Mouse (Mus musculus) erythroblast, adult 5-6 weeks (primary cell): ENCODE results near the gene Fam221b. TPM values are rescaled to one million over a fixed set of nuclear protein-coding genes. Genes with fewer than 3 reads are reported as not detected.

Experiments used
- ATAC-seq: replicated peaks from 2 replicates; pipeline ENCODE4 v1.8.0; 2016; ENCODE audit warnings: moderate number of reproducible peaks, mild to moderate bottlenecking, moderate TSS enrichment, inconsistent platforms; ENCODE audit not compliant: poor library complexity, low FRiP score, severe bottlenecking
- total RNA-seq, 2 experiments: library from RNA; stranded (forward) in 1 of 2; stranded (reverse) in 1 of 2; fragments of 150-400 nt in 1 of 2; fragments of 200-764, 138-1000 nt in 1 of 2; gene quantifications; 2 replicates each; pipeline versions ENCODE4 v1.2.3 to v1.2.4; 2015 to 2017; ENCODE audit warnings: low replicate concordance in 2 of 2

Fam221b gene
- total RNA-seq (2015; ENCODE audit: low replicate concordance) (not detected in 2 replicates), total RNA-seq (2017; ENCODE audit: low replicate concordance) (0.70 TPM in 1 of 2 replicates, not detected in the other)

- ATAC-seq = peak; percentile 96
Observed at GRCm38 (mm10) chr4:43668782-43669427, at the start of gene Fam221b, which contains the start of gene Tmem8b. Gene Fam221b (minus strand): TSS chr4:43669145. Gene Tmem8b (plus strand): TSS chr4:43668971.

GRCm38 (mm10) chr4:43713652-43714219, 44.8 kb upstream of the Fam221b start:
- no peak for ATAC-seq

- no peak for ATAC-seq
Observed at GRCm38 (mm10) chr4:43711821-43712220, 42.9 kb upstream of the Fam221b start.

GRCm38 (mm10) chr4:43709869-43710268, 40.9 kb upstream of the Fam221b start, which contains the start of gene Olfr71:
Gene Olfr71 (minus strand): TSS chr4:43710255.
- no peak for ATAC-seq

DNA sequence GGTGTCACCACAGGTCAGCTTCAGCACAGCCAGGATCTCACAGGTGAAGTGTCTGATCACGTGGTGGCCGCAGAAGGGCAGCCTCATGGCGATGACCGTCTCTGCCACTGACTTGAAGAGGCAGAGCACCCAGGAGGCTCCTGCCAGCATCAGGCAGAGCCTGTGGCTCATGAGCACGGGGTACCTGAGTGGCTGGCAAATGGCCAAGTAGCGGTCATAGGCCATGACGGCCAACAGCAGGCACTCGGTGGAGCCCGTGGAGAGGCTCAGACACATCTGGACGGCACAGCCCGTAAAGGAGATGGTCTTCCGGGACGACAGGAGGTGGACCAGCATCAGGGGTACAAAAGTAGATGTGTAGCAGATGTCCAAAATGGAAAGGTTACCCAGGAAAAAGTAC, 37.0 kb upstream of the Fam221b start:
- ATAC-seq = no peak

- no peak for ATAC-seq
Observed at GRCm38 (mm10) chr4:43703851-43704250, 34.9 kb upstream of the Fam221b start.

DNA sequence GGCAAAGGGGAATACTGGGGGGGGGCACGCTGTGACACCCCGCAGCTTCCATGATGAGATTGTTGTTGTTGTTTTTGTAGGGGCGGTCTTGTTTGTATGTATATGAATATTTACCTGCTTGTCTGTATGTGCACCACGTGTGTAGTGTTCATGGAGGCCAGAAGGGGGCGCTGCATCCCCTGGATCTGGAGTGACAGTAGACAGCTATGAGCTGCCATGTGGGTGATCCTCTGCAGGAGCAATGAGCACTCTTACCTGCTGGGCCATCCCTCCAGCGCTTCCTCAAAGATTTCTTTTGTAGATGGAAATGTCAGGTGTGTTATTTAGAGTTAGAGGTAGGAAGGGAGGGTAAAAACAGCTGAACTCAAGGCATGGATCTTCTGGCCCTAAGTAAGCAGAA, 34.5 kb upstream of the Fam221b start:
- ATAC-seq = 0 out of 2 replicates have a peak, but pooled peaks have one; percentile 48

GRCm38 (mm10) chr4:43700707-43701106, 31.8 kb upstream of the Fam221b start, which contains the start of gene Olfr70:
Gene Olfr70 (minus strand): TSS chr4:43700807.
- no peak for ATAC-seq

GRCm38 (mm10) chr4:43696561-43696960, 27.6 kb upstream of the Fam221b start:
- no peak for ATAC-seq

DNA sequence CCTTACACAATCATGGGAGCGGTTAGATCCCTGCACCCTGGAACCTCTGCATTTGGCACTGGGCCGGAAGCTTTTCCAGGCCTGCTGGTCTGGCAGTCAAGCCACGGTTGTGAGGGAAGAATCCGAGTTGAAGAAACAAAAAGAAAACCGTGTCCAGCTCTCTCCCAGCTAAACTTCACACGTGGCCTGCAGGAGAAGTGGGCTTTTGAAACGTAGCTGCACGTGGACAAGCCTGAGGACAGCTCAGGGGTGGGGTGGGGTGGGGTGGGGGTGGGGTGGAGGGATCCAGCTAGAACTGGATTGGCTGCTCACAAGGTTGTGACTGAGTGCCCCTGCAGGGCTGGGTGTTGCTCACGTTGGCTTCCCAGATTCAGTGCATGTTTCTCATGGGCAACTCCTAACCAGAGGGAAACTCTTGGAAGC, 26.3 kb upstream of the Fam221b start:
- no peak for ATAC-seq

DNA sequence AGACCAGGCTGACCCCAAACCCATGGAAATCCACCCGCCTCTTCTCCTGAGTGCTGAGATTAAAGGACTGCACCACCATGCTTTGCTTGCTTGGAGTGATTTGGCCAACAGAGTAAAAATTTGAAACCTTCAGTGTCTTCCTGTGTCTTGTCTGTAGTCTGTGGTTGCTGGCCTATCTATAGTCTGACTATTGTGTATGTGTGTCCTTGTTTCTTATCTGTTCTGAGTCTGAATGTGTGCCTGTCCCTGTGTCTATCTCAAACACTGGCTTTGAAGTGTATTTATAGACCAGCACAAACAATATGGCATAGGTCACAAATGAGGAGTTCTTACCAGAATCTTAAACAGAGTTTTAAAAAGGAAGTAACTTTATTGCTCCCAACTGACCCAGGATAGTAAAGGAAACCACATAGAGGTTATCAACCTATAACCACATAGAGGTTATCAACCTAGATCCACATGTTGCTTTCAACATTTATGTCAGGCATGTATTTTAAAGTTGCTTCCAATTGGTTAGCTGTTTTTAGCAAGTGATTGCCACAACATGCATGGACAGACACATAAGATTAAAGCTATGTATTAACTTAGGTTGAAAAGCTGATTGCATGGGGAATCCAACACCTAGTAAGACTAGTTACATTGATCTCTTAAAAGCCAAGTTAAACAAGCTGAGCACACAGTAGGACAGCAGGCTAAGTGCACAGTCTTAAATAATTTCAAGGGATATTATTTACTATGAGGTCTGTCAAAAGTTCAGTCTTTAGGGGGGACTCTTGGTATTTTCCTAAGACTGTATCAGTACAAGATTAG, 25.7 kb upstream of the Fam221b start:
- no peak for ATAC-seq

GRCm38 (mm10) chr4:43693806-43694241, 24.9 kb upstream of the Fam221b start:
- no peak for ATAC-seq

DNA sequence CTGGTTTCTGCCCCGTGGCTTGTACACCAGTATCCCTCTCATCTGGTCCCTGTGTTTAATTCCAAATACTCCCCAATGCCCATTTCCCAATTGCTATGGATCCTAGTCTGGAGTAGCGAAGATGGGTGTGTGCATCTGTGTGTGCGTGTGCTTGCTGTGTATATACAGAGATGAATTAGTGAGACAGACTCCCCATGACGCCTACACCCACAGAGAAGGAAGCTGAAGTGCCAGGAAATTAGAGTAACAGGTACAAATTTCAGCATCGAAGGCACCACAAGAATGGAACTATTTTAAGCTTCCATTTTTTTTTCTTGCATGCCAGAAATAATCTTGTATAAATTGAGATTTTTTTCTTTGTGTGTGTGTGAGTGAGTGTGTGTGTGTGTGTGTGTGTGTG, 22.1 kb upstream of the Fam221b start:
- ATAC-seq = no peak

- ATAC-seq = no peak
Observed at GRCm38 (mm10) chr4:43690021-43690420, 21.1 kb upstream of the Fam221b start.

GRCm38 (mm10) chr4:43679416-43680043, 10.6 kb upstream of the Fam221b start:
- ATAC-seq = no peak

- no peak for ATAC-seq
Observed at GRCm38 (mm10) chr4:43678541-43678940, 9.6 kb upstream of the Fam221b start.

DNA sequence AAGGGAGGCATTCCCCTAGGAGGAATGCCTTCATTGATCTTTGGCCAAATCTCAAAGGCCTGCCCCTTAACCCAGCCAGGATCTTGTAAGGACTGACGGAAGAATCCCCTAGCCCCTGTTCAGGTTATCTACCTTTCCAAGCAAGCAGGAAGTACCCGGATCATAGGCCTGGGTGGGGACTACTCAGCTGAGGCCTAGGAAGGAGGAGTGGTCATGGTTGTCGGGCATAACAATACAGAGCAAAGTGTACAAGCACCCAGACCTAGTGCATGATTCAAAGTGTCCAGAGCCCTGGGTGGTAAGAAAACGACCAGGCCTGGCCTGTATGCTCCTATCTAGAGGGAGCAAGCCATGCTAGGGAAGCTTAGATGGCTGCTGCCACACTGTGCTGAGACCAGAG, 6.7 kb upstream of the Fam221b start:
- no peak for ATAC-seq

GRCm38 (mm10) chr4:43674974-43675373, 6.0 kb upstream of the Fam221b start:
- ATAC-seq = no peak

DNA sequence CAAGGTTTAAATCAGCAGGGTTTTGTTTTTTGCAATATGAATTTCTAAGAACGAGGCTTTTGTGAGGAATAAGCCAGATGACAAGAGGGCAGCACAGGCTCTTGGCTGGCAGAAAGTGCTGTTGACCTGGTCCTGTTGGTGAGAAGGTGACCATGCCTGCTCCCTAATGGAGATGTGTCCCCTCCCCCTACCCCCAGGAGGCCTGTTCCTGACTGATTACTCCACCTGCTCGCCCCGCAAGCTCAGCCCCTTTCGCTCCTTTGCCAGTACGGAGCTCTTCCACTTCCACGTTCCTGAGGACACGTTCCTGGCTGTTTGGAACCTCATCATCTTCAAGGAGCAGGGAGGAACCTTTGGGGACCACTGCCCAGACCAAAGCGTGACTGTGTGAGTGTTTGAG, 4.8 kb upstream of the Fam221b start:
- ATAC-seq = no peak

DNA sequence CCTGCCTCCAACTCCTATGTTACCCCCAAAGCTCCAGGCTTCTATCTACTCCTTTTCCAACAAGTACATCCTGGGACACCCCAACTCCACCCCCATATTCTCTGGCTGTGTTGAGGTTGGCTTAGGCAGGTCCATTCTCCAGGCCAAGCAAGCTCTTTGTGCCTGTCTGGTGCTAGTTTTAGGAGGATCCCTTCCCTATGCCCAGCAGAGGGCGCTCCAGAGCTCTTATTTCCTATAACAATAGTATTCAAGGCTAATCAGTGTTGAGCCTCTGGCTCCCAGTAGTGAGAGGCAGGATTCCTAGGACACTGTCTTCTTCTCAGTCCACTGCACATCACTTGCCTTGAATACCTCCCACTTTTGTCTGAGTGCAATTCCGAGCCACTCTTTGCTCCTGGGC, 3.1 kb upstream of the Fam221b start:
- no peak for ATAC-seq
